Mouse (Mus musculus) intestine, postnatal 0 days (tissue): ENCODE results near the gene Fam184b. TPM values are rescaled to one million over a fixed set of nuclear protein-coding genes. Genes with fewer than 3 reads are reported as not detected.

Source experiments
- ATAC-seq: fragments of 200-750 bp; cut with Nextera tagmentation; 2 replicates; pipeline ENCODE4 v1.8.0; 2017; ENCODE audit warnings: mild to moderate bottlenecking, moderate TSS enrichment, moderate library complexity
- H3K27ac ChIP-seq: fragments of 300-500 bp; sonication (generic); 2 replicates; pipeline ENCODE4 v1.5.1; 2014; ENCODE audit warnings: mild to moderate bottlenecking, low read depth, low read length, moderate library complexity
- H3K27me3 ChIP-seq: fragments of 300-500 bp; sonication (generic); replicated peaks from 2 replicates; pipeline ENCODE4 v1.6.1; 2014; ENCODE audit warnings: low read length, mixed read lengths; ENCODE audit not compliant: control insufficient read depth, insufficient read depth
- H3K36me3 ChIP-seq: fragments of 300-500 bp; sonication (generic); 2 replicates; pipeline ENCODE4 v1.6.1; 2014; ENCODE audit warnings: mild to moderate bottlenecking, moderate library complexity; ENCODE audit not compliant: control insufficient read depth, insufficient read depth
- H3K4me1 ChIP-seq: fragments of 300-500 bp; sonication (generic); replicated peaks from 2 replicates; pipeline ENCODE4 v1.6.1; 2014; ENCODE audit warnings: antibody characterized with exemption, low read length, mixed read lengths; ENCODE audit not compliant: control insufficient read depth, insufficient read depth
- H3K4me2 ChIP-seq: fragments of 300-500 bp; sonication (generic); replicated peaks from 2 replicates; pipeline ENCODE4 v1.6.1; 2014; ENCODE audit warnings: low read depth, mild to moderate bottlenecking, moderate library complexity
- H3K4me3 ChIP-seq: fragments of 300-500 bp; sonication (generic); 2 replicates; pipeline ENCODE4 v1.5.1; 2014; ENCODE audit warnings: low read depth, low read length
- H3K9ac ChIP-seq: fragments of 300-500 bp; sonication (generic); 2 replicates; pipeline ENCODE4 v1.6.1; 2014; ENCODE audit warnings: mild to moderate bottlenecking, low read depth, low read length
- H3K9me3 ChIP-seq: fragments of 300-500 bp; sonication (generic); 2 replicates; pipeline ENCODE4 v1.6.1; 2016; ENCODE audit warnings: mixed run types; ENCODE audit not compliant: control insufficient read depth
- CTCF ChIP-seq: sonication (generic); IDR thresholded peaks from 2 replicates; pipeline ENCODE4 v1.5.1; 2016; ENCODE audit warnings: low read depth, mild to moderate bottlenecking, control low read depth, antibody characterized with exemption, moderate library complexity
- WGBS: fragments of 180-500 bp; shearing (Covaris S2); extraction: QIAGEN DNeasy Blood & Tissue Kit; methylation state at CpG from one replicate; pipeline ENCODE4 v1.1.7; 2014; 5-methylcytosine and 5-hydroxymethylcytosine counted together
- polyA plus RNA-seq: library from polyadenylated mRNA; unstranded; fragments of >200 nt; fragmentation: Nextera tagmentation; extraction: Ambion mirVana; gene quantifications from 2 replicates; pipeline ENCODE4 v1.2.1, GENCODE M21; 2015

The Fam184b gene
- polyA plus RNA-seq, result 1.4 and 1.5 TPM in 2 replicates

GRCm38 (mm10) chr5:45638806-45639714, at the start of gene Fam184b:
TSS of gene Fam184b (minus strand) at chr5:45639614.
- H3K4me2 ChIP-seq, result peak within 1 kb of the TSS; percentile 90
- H3K4me1 ChIP-seq, result peaks cover 9% of the 10 kb centered on the region
- H3K27me3 ChIP-seq, result peaks cover 3% of the 10 kb centered on the region; the same call in 1 of the 2 replicates
- H3K27ac ChIP-seq, result no peak within 1 kb of the TSS
- under 1% methylated on average over 48 of the region's 48 CpGs for WGBS
- TF ChIP-seq CTCF, result peak; percentile 30; the same call in 1 of the 2 replicates
- 0 out of 2 replicates have a peak within 1 kb of the TSS, but pooled peaks have one; percentile 34 for H3K9ac ChIP-seq
- peak; percentile 84 for ATAC-seq
- no peaks in the 10 kb centered on the region for H3K36me3 ChIP-seq
- no peaks in the 10 kb centered on the region for H3K9me3 ChIP-seq
- H3K4me3 ChIP-seq, result peak within 1 kb of the TSS; percentile 46

- Histone ChIP-seq H3K4me3 (no peak overlapping the region), H3K9ac (no peak overlapping the region), H3K36me3 (peaks cover 8% of the 10 kb centered on the region; the same call in 1 of the 2 replicates), H3K9me3 (no peaks in the 10 kb centered on the region), H3K27ac (no peak overlapping the region), H3K4me2 (no peak overlapping the region), H3K4me1 (no peaks in the 10 kb centered on the region), H3K27me3 (no peaks in the 10 kb centered on the region)
- ATAC-seq, result no peak
- WGBS, result 77% methylated on average over 4 of the region's 4 CpGs
- no peak for TF ChIP-seq CTCF
Measured at GRCm38 (mm10) chr5:45689152-45689551, 49.7 kb upstream of the Fam184b start.

GRCm38 (mm10) chr5:45686223-45686622, 46.8 kb upstream of the Fam184b start:
- Histone ChIP-seq H3K27me3 (no peaks in the 10 kb centered on the region), H3K9ac (no peak overlapping the region), H3K27ac (no peak overlapping the region), H3K4me3 (no peak overlapping the region), H3K9me3 (no peaks in the 10 kb centered on the region), H3K4me2 (no peak overlapping the region), H3K4me1 (no peaks in the 10 kb centered on the region), H3K36me3 (peaks cover 6% of the 10 kb centered on the region; the same call in 1 of the 2 replicates)
- no peak for TF ChIP-seq CTCF
- no peak for ATAC-seq
- WGBS, result 96% methylated on average over 3 of the region's 3 CpGs

- no peak overlapping the region for H3K4me3 ChIP-seq
- no peak overlapping the region for H3K9ac ChIP-seq
- no peaks in the 10 kb centered on the region for H3K27me3 ChIP-seq
- no peaks in the 10 kb centered on the region for H3K9me3 ChIP-seq
- H3K4me1 ChIP-seq, result no peaks in the 10 kb centered on the region
- no peak for TF ChIP-seq CTCF
- H3K4me2 ChIP-seq, result no peak overlapping the region
- no peak overlapping the region for H3K27ac ChIP-seq
- WGBS, result 90% methylated on average over 2 of the region's 2 CpGs
- ATAC-seq, result no peak
- peaks cover 6% of the 10 kb centered on the region; the same call in 1 of the 2 replicates for H3K36me3 ChIP-seq
Measured at GRCm38 (mm10) chr5:45685243-45685642, 45.8 kb upstream of the Fam184b start.

- ATAC-seq, result no peak
- Histone ChIP-seq H3K4me1 (no peaks in the 10 kb centered on the region), H3K27me3 (no peaks in the 10 kb centered on the region), H3K4me3 (no peak overlapping the region), H3K36me3 (peaks cover 6% of the 10 kb centered on the region; the same call in 1 of the 2 replicates), H3K9me3 (no peaks in the 10 kb centered on the region), H3K9ac (no peak overlapping the region), H3K27ac (no peak overlapping the region), H3K4me2 (no peak overlapping the region)
- no peak for TF ChIP-seq CTCF
- 91% methylated on average over 1 of the region's 1 CpGs for WGBS
Measured at GRCm38 (mm10) chr5:45683388-45683787, 44.0 kb upstream of the Fam184b start.

- Histone ChIP-seq H3K9ac (no peak overlapping the region), H3K4me3 (no peak overlapping the region), H3K36me3 (peaks cover 10% of the 10 kb centered on the region), H3K27ac (no peak overlapping the region), H3K4me1 (no peaks in the 10 kb centered on the region), H3K9me3 (no peaks in the 10 kb centered on the region), H3K4me2 (no peak overlapping the region), H3K27me3 (no peaks in the 10 kb centered on the region)
- no peak for ATAC-seq
- no peak for TF ChIP-seq CTCF
Measured at GRCm38 (mm10) chr5:45679955-45680354, 40.5 kb upstream of the Fam184b start.
